Mouse (Mus musculus) G1E (cell line): ENCODE results near the gene Tec.

Source experiments
- CTCF ChIP-seq: IDR thresholded peaks from 2 replicates; pipeline ENCODE4 v1.5.1; 2012; ENCODE audit warnings: low read depth, low read length, inconsistent platforms, mixed read lengths
- GATA1 ChIP-seq: IDR thresholded peaks from 2 replicates; pipeline ENCODE4 v1.6.1; 2012; ENCODE audit warnings: borderline replicate concordance, low read length, inconsistent platforms, mixed read lengths
- GATA2 ChIP-seq: IDR thresholded peaks from 2 replicates; pipeline ENCODE4 v1.6.1; 2012; ENCODE audit warnings: low read depth, low read length, inconsistent platforms, borderline replicate concordance
- POLR2AphosphoS5 ChIP-seq: IDR thresholded peaks from 2 replicates; pipeline ENCODE4 v1.6.1; 2012; ENCODE audit warnings: low read depth, low read length, inconsistent platforms; ENCODE audit not compliant: insufficient replicate concordance
- TAL1 ChIP-seq: conservative IDR thresholded peaks from 2 replicates; pipeline ENCODE4 v1.6.1; 2012; ENCODE audit warnings: low read depth, low read length, inconsistent platforms, mixed read lengths

- TF ChIP-seq TAL1 (no peak), CTCF (no peak), POLR2AphosphoS5 (no peak), GATA1 (no peak), GATA2 (no peak)
Measured at GRCm38 (mm10) chr5:72814072-72814471, 54.2 kb downstream of the Tec start.
